Mouse (Mus musculus) small intestine, adult 2 months (tissue): Measurements from ENCODE around the gene Oprm1.

ENCODE experiments used
- CTCF ChIP-seq: fragments of 200-500 bp; IDR thresholded peaks from 2 replicates; pipeline ENCODE4 v1.5.1; 2012; ENCODE audit warnings: low read depth, mild to moderate bottlenecking, control low read depth, inconsistent platforms, low read length, moderate library complexity, mixed read lengths; ENCODE audit not compliant: insufficient replicate concordance, insufficient read length; ENCODE audit errors: extremely low read depth
- POLR2A ChIP-seq: fragments of 200-500 bp; IDR thresholded peaks from 2 replicates; pipeline ENCODE4 v1.6.1; 2012; ENCODE audit warnings: low read depth, mild to moderate bottlenecking, control low read depth, inconsistent platforms, low read length, moderate library complexity

DNA sequence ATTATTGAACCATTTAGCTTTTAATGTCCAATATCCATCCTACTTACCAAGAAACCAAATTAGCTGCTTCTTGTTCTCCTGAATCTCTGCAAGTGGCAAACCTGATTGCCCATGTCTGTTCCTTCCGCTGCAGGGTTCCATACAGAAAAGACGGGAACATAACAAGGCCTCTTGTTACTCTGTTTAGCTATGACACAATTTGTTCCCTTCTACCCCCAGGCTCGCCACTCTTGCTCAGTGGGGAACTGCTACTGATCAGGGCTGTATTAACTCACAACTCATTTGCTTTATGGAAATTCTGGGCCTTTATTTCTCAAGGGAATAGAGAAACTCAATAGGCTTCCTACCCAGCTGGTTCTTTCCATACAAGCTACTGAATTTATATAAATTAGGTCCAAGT lies 97.5 kb downstream of the Oprm1 start:
- TF ChIP-seq CTCF: no peak
- no peak for TF ChIP-seq POLR2A
